Mouse (Mus musculus) embryonic facial prominence, embryonic 12.5 days (tissue): ENCODE measurements at regions not wholly inside any gene's neighbourhood (a gene's known extent, or its start where the extent isn't known, plus 50 kb on each side); places are given as distances from the start of the nearest gene placed in this dataset.

Experiments used
- ATAC-seq: fragments of 200-750 bp; cut with Nextera tagmentation; 2 replicates; pipeline ENCODE4 v1.8.0; 2017; ENCODE audit not compliant: insufficient number of reproducible peaks, insufficient read depth, low FRiP score, low TSS enrichment
- H3K27ac ChIP-seq: fragments of 300-500 bp; sonication (generic); 2 replicates; pipeline ENCODE4 v1.5.1; 2016; ENCODE audit warnings: mild to moderate bottlenecking
- H3K27me3 ChIP-seq: fragments of 300-500 bp; sonication (generic); 2 replicates; pipeline ENCODE4 v1.6.1; 2016; ENCODE audit warnings: mild to moderate bottlenecking, moderate library complexity
- H3K36me3 ChIP-seq: fragments of 300-500 bp; sonication (generic); 2 replicates; pipeline ENCODE4 v1.6.1; 2016; ENCODE audit warnings: mild to moderate bottlenecking
- H3K4me1 ChIP-seq: fragments of 300-500 bp; sonication (generic); 2 replicates; pipeline ENCODE4 v1.6.1; 2016
- H3K4me2 ChIP-seq: fragments of 300-500 bp; sonication (generic); replicated peaks from 2 replicates; pipeline ENCODE4 v1.6.1; 2016; ENCODE audit warnings: mild to moderate bottlenecking, moderate library complexity
- H3K4me3 ChIP-seq: fragments of 300-500 bp; sonication (generic); 2 replicates; pipeline ENCODE4 v1.5.1; 2016; ENCODE audit warnings: mild to moderate bottlenecking
- H3K9ac ChIP-seq: fragments of 300-500 bp; sonication (generic); 2 replicates; pipeline ENCODE4 v1.6.1; 2016; ENCODE audit warnings: mild to moderate bottlenecking, moderate library complexity
- H3K9me3 ChIP-seq: fragments of 300-500 bp; sonication (generic); 2 replicates; pipeline ENCODE4 v1.6.1; 2016; ENCODE audit warnings: mild to moderate bottlenecking, moderate library complexity
- WGBS: fragments of 180-500 bp; shearing (Covaris S2); methylation state at CpG from one replicate; pipeline ENCODE4 v1.1.7; 2016; 5-methylcytosine and 5-hydroxymethylcytosine counted together

GRCm38 (mm10) chr16:29027856-29028255, 98.4 kb upstream of the Mb21d2 start:
- Histone ChIP-seq H3K4me3 (no peak overlapping the region), H3K4me2 (no peak overlapping the region), H3K36me3 (no peaks in the 10 kb centered on the region), H3K27me3 (no peaks in the 10 kb centered on the region), H3K9me3 (no peaks in the 10 kb centered on the region), H3K9ac (no peak overlapping the region), H3K27ac (no peak overlapping the region), H3K4me1 (no peaks in the 10 kb centered on the region)
- WGBS, result 90% methylated on average over 11 of the region's 11 CpGs
- ATAC-seq, result no peak

- no peaks in the 10 kb centered on the region for H3K27me3 ChIP-seq
- H3K9me3 ChIP-seq, result no peaks in the 10 kb centered on the region
- WGBS, result 85% methylated on average over 9 of the region's 9 CpGs
- no peak overlapping the region for H3K27ac ChIP-seq
- H3K4me1 ChIP-seq, result no peaks in the 10 kb centered on the region
- no peak for ATAC-seq
- no peaks in the 10 kb centered on the region for H3K36me3 ChIP-seq
- H3K4me3 ChIP-seq, result no peak overlapping the region
- no peak overlapping the region for H3K4me2 ChIP-seq
- no peak overlapping the region for H3K9ac ChIP-seq
Measured at GRCm38 (mm10) chr16:29001249-29001648, 71.8 kb upstream of the Mb21d2 start.

- Histone ChIP-seq H3K36me3 (no peaks in the 10 kb centered on the region), H3K9me3 (no peaks in the 10 kb centered on the region), H3K27ac (no peak overlapping the region), H3K4me2 (no peak overlapping the region), H3K4me3 (no peak overlapping the region), H3K27me3 (no peaks in the 10 kb centered on the region), H3K4me1 (no peaks in the 10 kb centered on the region), H3K9ac (no peak overlapping the region)
- no peak for ATAC-seq
- 90% methylated on average over 4 of the region's 4 CpGs for WGBS
Measured at GRCm38 (mm10) chr16:28999641-29000040, 70.2 kb upstream of the Mb21d2 start.

GRCm38 (mm10) chr16:28996629-28997028, 67.2 kb upstream of the Mb21d2 start:
- no peaks in the 10 kb centered on the region for H3K4me1 ChIP-seq
- H3K27me3 ChIP-seq, result no peaks in the 10 kb centered on the region
- no peak overlapping the region for H3K9ac ChIP-seq
- no peak overlapping the region for H3K4me3 ChIP-seq
- no peaks in the 10 kb centered on the region for H3K9me3 ChIP-seq
- H3K36me3 ChIP-seq, result no peaks in the 10 kb centered on the region
- WGBS, result 82% methylated on average over 3 of the region's 3 CpGs
- no peak overlapping the region for H3K27ac ChIP-seq
- ATAC-seq, result no peak
- no peak overlapping the region for H3K4me2 ChIP-seq

GRCm38 (mm10) chr16:28990666-28991065, 61.2 kb upstream of the Mb21d2 start:
- Histone ChIP-seq H3K27ac (no peak overlapping the region), H3K4me3 (no peak overlapping the region), H3K27me3 (no peaks in the 10 kb centered on the region), H3K4me1 (no peaks in the 10 kb centered on the region), H3K4me2 (no peak overlapping the region), H3K9ac (no peak overlapping the region), H3K36me3 (no peaks in the 10 kb centered on the region), H3K9me3 (no peaks in the 10 kb centered on the region)
- 86% methylated on average over 3 of the region's 3 CpGs for WGBS
- no peak for ATAC-seq

GRCm38 (mm10) chr16:28984931-28985330, 55.5 kb upstream of the Mb21d2 start:
- Histone ChIP-seq H3K27ac (no peak overlapping the region), H3K9me3 (no peaks in the 10 kb centered on the region)

GRCm38 (mm10) chr16:28982901-28983300, 53.4 kb upstream of the Mb21d2 start:
- H3K36me3 ChIP-seq, result no peaks in the 10 kb centered on the region
- no peak overlapping the region for H3K27ac ChIP-seq
- WGBS, result 82% methylated on average over 7 of the region's 7 CpGs
- no peaks in the 10 kb centered on the region for H3K9me3 ChIP-seq
- H3K4me1 ChIP-seq, result no peaks in the 10 kb centered on the region
- H3K4me3 ChIP-seq, result no peak overlapping the region
- H3K9ac ChIP-seq, result no peak overlapping the region
- no peak overlapping the region for H3K4me2 ChIP-seq
- H3K27me3 ChIP-seq, result no peaks in the 10 kb centered on the region
- no peak for ATAC-seq

More at GRCm38 (mm10) chr16:28984931-28985330, 55.5 kb upstream of the Mb21d2 start:
- ATAC-seq, result no peak
- Histone ChIP-seq H3K36me3 (no peaks in the 10 kb centered on the region), H3K4me3 (no peak overlapping the region), H3K27me3 (no peaks in the 10 kb centered on the region), H3K9ac (no peak overlapping the region), H3K4me2 (no peak overlapping the region), H3K4me1 (no peaks in the 10 kb centered on the region)
- 49% methylated on average over 6 of the region's 6 CpGs for WGBS
